Mouse (Mus musculus) CD4-positive, CD25-positive, alpha-beta regulatory T cell, adult 4 months (primary cell): ENCODE measurements around the gene Adamts14. TPM values are rescaled to one million over a fixed set of nuclear protein-coding genes. Genes with fewer than 3 reads are reported as not detected.

Experiments
- polyA plus RNA-seq, 2 experiments: library from polyadenylated mRNA; unstranded; fragments of 100-300 nt; shearing (Covaris generic); gene quantifications; one replicate each; pipeline ENCODE4 v1.2.1; 2017

The Adamts14 gene
- polyA plus RNA-seq, 2 experiments from 2014 or later, result 0.11 TPM; not detected in 1

Other genes starting within 250 kb of the Adamts14 start
- under 1 TPM in 1 of 2 experiments, not detected in 1; 0.90 TPM for gene Pcbd1, start 184.1 kb downstream of the Adamts14 start, polyA plus RNA-seq
- gene Sgpl1, start 125.7 kb downstream of the Adamts14 start, polyA plus RNA-seq, result 10 to 100 TPM; 24.5 to 29.9 TPM
- gene Tbata, start 101.5 kb downstream of the Adamts14 start, polyA plus RNA-seq, result not detected
- 10 to 100 TPM in 1 of 2 experiments, 1 to 10 TPM in 1; 6.8 to 14.3 TPM for gene Prf1, start 24.4 kb upstream of the Adamts14 start, polyA plus RNA-seq
- not detected for gene Pald1, start 110.1 kb upstream of the Adamts14 start, polyA plus RNA-seq
- gene Nodal, start 144.5 kb upstream of the Adamts14 start, polyA plus RNA-seq, result not detected
- 10 to 100 TPM; 26.8 to 33.6 TPM for gene Eif4ebp2, start 179.2 kb upstream of the Adamts14 start, polyA plus RNA-seq
- gene Lrrc20, start 202.4 kb upstream of the Adamts14 start, polyA plus RNA-seq, result 1 to 10 TPM; 5.8 to 9.1 TPM